Mouse (Mus musculus) bone marrow macrophage, adult 2 months (primary cell): ENCODE measurements at regions not wholly inside any gene's neighbourhood (a gene's known extent, or its start where the extent isn't known, plus 50 kb on each side); places are given as distances from the start of the nearest gene placed in this dataset.

Experiments
- CTCF ChIP-seq: IDR thresholded peaks from 2 replicates; pipeline ENCODE4 v1.5.1; 2012; ENCODE audit warnings: low read depth, mild to moderate bottlenecking, low read length, moderate library complexity
- POLR2A ChIP-seq: IDR thresholded peaks from 2 replicates; pipeline ENCODE4 v1.6.1; 2012; ENCODE audit warnings: mild to moderate bottlenecking, low read depth, low read length, borderline replicate concordance

GRCm38 (mm10) chr10:83858689-83859088 lies 136.0 kb downstream of the 1500009L16Rik start:
- TF ChIP-seq POLR2A: no peak
- TF ChIP-seq CTCF: no peak
